Mouse (Mus musculus): Measurements from ENCODE around the gene Mcee.

The Mcee gene

GRCm38 (mm10) chr7:64392122-64392818 lies at the start of gene Mcee, which contains the start of gene Mphosph10:
Gene Mcee, plus strand, starts transcription at chr7:64392607.
Gene Mphosph10, minus strand, starts transcription at chr7:64392268.
- DNase-seq (ENCODE audit: low read depth, low spot score): peak; percentile 98

DNA sequence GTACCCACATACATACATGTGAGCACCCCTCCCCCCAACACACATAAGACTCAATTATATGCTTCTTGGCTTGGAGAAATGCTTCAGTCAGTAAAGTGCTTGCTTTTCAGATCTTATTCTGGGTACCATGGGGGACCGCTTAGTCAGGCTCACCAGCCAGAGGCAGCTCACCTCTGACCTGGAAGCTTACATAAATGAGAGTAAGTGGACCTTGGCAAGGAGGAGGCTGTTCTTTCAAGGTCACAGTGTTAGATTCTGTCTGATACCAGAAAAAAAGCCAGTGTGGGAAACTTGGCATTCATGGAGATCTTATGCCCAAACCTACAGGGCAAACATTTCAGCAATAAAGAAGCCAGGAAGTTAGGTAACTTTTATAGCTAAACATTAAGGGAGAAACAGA lies 44.6 kb upstream of the Mcee start:
- DNase-seq (ENCODE audit: low read depth, low spot score): no peak

DNA sequence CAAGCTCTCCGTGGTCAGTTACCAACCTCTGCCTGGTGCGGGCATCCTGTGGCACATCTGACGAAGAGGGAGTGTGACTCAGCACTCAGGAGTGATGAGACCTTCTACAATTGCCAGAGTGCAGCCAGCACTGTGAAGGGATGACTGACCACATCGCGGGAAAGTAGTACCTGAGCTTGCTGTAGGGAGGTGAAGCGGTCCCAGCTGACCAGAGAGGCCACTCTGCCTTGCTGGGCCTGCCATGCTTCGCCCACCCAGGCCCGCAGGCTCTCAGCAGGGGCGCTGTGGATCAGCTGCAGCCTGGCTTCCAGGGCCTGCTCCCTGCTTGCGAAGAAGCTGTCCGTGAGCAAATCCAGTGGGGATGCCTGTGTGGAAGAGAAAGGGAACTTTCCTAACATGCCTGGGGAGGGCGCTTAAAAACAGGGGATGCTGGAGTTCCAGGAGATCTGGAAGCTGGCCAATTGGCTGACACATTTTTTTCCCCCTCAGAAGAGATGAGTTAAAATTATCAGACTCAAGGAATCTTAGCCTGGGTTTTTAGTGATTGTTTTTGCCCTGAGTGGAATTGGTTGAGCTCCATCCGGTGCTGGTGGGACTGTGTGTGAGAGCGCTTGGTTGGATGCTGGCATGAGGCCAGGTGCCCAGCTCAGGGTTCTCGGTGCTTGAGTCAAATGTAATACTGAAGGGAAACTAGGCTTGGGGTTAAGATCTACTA lies 43.1 kb upstream of the Mcee start:
- DNase-seq (ENCODE audit: low read depth, low spot score): no peak

GRCm38 (mm10) chr7:64351087-64351486 lies 41.3 kb upstream of the Mcee start:
- no peak for DNase-seq (ENCODE audit: low read depth, low spot score)

DNA sequence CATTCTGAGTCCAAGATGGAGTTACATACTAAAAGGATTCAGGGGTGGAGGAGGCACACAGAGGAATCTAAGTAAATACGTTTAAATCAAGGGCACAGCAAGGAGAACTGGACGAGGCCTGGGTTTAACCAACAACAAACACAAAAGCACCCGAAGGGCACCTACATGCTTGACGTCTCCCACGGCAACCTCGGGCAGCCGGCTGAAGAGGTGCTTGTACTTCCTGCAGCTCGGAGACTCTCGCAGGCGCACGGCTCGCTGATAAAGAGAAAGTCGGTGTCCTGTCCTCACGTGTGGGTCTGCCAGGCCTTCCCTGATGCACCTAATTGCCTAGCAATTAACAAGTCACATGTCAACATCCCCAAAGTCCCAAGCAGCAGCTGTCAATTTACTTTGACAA lies 38.2 kb upstream of the Mcee start:
- no peak for DNase-seq (ENCODE audit: low read depth, low spot score)

DNA sequence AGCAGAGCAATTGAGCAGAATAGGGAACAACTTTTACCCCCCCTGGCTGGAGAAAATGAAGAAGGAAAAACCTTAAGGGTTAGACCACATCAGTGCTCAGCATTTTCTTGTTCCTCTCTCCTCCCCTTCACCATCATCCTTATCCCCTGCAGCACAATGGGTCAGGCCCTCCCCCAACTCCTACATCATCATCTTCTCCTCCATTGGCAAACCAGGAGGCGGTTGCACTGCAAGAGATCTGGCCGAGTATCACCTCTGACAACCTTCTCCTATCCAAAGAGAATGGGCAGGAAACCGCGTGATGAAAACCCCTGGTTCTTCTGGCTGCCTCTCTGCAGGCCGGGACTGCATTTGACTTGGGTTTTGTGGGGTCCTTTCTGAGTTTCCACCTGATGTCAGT lies 35.7 kb upstream of the Mcee start:
- DNase-seq (ENCODE audit: low read depth, low spot score): no peak

- no peak for DNase-seq (ENCODE audit: low read depth, low spot score)
Observed at GRCm38 (mm10) chr7:64357405-64357804, 35.0 kb upstream of the Mcee start.

DNA sequence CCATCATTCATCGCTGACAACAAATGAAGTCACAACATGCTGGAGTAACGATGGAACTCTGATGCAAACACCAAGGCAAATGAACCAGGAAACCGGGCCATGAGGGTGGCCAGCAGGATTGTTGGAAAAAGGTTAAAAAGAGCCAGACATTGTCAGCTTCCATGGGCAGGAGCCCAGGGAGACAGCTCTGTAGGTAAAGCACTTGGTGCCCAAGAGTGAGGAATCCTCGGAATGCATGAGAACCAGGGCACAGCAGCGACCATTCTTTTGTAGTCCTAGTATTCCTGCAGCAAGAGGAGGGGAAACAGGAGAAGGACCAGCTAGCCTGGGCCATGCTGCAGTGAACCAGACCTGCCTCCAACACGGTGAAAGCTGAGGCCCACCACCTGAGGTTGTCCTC lies 33.7 kb upstream of the Mcee start:
- DNase-seq (ENCODE audit: low read depth, low spot score): no peak

DNA sequence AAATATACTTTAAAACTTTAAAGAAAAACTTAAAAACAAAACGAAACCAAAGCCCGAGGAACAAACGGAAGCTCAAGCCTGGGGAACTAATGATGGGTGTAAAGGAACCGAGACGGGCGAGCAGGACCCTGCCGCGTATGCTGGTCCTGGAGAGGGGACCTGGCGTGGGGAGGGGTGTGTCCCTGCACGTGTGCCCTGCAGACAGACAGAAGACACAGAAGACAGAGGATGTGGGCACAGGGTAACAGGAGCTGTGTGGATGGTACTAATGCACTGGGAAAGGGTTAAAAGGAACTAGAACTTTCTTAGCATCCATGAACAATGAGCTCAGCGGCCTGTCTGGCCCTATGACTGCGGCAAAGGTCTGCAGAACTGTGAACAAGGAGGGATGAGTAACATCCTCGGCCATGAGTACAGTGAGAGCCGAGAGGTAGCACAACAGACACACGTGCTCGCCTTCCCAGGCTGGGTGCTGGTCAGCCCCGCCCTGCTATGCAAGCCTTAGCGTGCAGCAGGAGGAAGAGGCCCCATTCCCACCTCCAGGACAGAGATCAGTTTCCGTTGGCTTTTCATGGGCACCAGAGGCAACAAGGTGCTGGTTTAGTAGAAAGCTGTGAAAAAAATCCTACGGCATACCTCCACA lies 32.3 kb upstream of the Mcee start:
- no peak for DNase-seq (ENCODE audit: low read depth, low spot score)

DNA sequence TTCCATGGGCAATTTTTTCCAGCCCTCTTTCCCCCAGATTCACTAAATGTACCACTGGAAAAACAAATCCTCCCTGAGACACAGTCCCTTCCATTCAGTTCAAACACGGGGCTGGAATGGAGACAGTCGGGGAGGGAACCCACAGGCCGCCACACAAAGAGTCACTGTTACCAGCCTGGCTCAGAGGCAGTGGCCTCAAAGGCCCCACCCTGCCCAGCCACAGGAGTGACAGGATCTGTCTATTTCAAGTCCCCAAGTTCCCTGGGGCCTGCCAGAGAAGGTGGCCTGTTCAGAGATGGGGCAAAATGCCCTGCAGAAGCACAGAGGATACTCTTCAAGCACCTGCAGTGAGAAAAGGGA lies 31.8 kb upstream of the Mcee start:
- DNase-seq (ENCODE audit: low read depth, low spot score): no peak

GRCm38 (mm10) chr7:64365863-64366262 lies 26.5 kb upstream of the Mcee start:
- no peak for DNase-seq (ENCODE audit: low read depth, low spot score)

GRCm38 (mm10) chr7:64369841-64370240 lies 22.6 kb upstream of the Mcee start:
- DNase-seq (ENCODE audit: low read depth, low spot score): no peak

- DNase-seq (ENCODE audit: low read depth, low spot score): no peak
Observed at GRCm38 (mm10) chr7:64371940-64372878, 20.2 kb upstream of the Mcee start.

DNA sequence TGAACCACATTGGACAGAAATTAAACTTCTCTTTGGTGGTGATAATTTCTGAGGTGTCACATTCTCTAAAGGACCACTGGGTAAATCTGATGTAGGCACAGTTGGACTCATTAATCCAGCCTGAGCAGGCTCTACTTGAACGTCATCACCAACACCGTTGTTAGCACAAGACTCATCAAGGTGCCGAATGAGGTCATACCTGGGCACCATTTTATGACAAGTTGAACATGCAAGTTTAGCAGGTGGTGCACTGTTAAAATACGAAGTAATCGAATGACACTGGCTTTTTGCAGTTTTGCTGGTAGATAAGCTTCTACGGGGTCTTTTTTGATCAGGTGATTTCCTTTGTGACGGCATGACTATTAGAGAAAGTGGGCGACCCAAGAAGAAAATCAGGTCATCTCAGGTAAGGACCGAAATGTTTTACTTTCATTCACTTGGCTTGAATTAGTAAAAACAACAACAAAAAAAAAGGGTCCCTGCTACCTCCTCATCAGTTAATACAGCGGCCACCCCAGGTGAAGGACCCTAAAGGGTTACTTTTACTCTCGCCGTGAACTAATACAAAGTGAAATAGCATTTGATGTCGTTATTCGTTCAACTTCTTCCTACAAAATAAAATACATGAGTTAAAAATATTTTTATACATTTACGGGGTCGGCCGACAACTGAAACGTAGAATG lies 19.1 kb upstream of the Mcee start:
- peak; percentile 28 for DNase-seq (ENCODE audit: low read depth, low spot score)

DNA sequence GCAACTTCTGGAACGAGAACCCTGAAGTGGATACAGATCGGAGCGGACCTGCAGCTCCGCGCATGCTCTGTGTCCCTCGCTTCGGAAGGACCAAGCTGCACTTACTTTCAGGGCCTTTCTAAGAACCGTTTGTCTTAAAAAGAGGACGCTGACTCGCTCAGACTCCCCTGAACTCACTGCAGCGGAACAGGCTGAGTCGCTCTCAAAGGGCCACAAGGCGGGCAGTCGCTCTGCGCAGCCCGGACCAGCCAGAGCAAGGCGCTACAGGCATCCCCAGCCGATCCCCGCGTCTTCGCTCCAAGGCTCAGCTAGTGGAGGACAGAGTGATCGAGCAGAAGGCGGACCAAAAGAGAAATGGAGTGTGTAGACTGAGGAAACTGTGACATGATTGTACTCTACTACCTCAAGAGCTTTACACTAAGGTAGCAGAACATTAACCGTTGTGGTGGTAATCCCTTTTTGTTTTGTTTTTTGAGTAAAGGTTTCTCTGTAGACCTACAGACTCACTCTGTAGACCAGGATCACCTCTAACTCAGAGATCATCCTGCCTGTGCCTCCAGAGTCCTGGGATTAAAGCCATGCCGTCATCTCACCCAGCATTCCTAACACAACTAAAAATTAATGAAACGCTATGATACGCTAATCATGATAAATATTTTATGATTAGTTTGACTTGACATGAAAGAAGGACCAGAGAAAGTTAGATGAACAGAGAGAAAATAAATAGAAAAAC lies 18.4 kb upstream of the Mcee start, which contains the start of gene Fan1:
Gene Fan1 (minus strand): TSS at position 266 of the 733 bp plus-strand sequence.
- DNase-seq (ENCODE audit: low read depth, low spot score): peak; percentile 89

DNA sequence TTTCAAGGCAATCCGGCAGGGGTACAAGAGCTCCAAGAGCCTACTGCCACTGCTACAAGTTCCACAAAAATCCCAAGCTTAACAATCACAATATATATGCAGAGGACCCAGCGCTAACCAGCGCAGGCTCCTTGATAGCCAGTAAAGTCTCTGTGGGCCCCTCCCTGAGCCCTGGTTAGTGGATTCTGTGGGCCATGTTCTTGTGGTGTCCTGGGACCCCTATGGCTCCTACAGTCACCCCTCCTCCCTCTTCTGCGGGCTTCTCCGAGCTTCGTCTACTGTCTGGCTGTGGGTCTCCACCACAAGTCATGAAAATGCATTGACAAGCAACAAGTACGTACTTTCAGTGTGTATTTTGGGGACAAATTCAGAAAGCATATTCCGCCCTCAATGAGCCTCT lies 928 bp upstream of the Mcee start:
- peak; percentile 39 for DNase-seq (ENCODE audit: low read depth, low spot score)

GRCm38 (mm10) chr7:64392819-64393151 lies 378 bp downstream of the Mcee start:
- DNase-seq (ENCODE audit: low read depth, low spot score): no peak

DNA sequence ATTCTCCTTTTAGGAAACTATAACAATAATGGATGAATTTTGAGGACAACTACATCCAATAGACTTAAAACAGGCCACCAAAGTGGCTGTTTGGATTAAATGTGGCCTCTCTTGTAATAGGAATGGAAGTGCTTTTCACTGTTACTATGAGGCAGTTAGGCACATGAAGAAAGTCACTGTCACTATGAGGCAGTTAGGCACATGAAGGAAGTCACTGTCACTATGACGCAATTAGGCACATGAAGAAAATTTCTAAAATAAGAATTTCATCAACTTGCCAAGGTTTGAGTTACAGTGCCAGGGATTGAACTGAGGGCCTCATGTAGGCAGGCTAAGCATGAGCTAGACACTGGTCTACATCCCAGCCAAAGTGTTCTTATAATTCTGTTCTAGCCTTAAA lies 8.3 kb downstream of the Mcee start:
- DNase-seq (ENCODE audit: low read depth, low spot score): no peak

- DNase-seq (ENCODE audit: low read depth, low spot score): no peak
Observed at GRCm38 (mm10) chr7:64402452-64402851, 10.0 kb downstream of the Mcee start.

DNA sequence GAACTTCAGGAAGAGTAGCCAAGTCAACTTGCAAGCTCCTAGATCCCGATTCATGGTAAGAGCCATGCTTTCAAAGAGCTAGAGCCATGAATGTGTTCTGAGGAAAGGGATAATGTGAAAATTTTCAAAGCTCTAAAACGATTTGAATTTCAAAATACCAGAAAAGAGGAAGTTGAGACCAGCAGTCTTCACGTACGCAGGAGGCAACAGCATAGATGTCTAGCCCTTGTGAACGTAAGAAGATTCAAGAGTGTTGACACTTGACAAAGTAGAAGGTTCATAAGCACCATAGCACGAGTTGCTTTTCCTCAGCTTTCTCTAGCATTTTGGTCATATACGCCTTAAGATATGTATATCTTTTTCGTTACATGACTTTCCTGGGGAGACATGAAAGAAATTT lies 11.6 kb downstream of the Mcee start:
- DNase-seq (ENCODE audit: low read depth, low spot score): no peak

DNA sequence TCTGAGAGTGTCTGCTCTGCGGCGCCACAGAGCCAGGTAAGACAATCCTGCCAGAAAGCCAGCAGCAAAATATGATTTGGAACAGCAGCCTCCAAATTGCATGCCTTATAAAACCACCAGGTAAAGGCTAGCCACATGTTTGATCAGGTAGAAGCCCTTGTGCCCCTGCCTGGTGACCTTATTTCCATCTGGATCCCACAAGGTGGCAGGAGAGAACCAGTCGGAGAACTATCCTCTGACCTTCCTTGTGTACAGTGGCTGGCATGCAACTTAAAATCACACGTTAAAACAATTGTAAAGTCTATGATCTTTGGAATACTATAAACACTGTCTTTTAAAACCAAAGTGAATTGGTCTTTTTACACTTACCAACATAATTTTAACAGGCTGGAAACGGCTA lies 32.5 kb downstream of the Mcee start:
- DNase-seq (ENCODE audit: low read depth, low spot score): peak; percentile 17

All from R1 (cell line).